Mouse (Mus musculus) spleen, adult 2 months (tissue): ENCODE data around the gene Ndufb4.

Experiments
- CTCF ChIP-seq: fragments of 200-500 bp; IDR thresholded peaks from 2 replicates; pipeline ENCODE4 v1.5.1; 2011; ENCODE audit warnings: mild to moderate bottlenecking, inconsistent platforms; ENCODE audit not compliant: insufficient read depth, insufficient read length, insufficient replicate concordance; ENCODE audit errors: extremely low read depth
- POLR2A ChIP-seq: fragments of 200-500 bp; IDR thresholded peaks from 2 replicates; pipeline ENCODE4 v1.6.1; 2011; ENCODE audit warnings: low read depth, low read length, inconsistent platforms

GRCm38 (mm10) chr16:37686834-37687233 lies 32.6 kb upstream of the Ndufb4 start:
- TF ChIP-seq CTCF (no peak), POLR2A (no peak)
